Mouse (Mus musculus) olfactory bulb, adult 2 months (tissue): Measurements from ENCODE around the gene Cyb5rl.

Source experiments
- CTCF ChIP-seq: fragments of 200-500 bp; IDR thresholded peaks from 2 replicates; pipeline ENCODE4 v1.5.1; 2012; ENCODE audit warnings: low read depth, mild to moderate bottlenecking, low read length, moderate library complexity; ENCODE audit not compliant: insufficient read depth
- POLR2A ChIP-seq: fragments of 200-500 bp; IDR thresholded peaks from 2 replicates; pipeline ENCODE4 v1.6.1; 2012; ENCODE audit warnings: mild to moderate bottlenecking, low read depth, low read length, moderate library complexity; ENCODE audit not compliant: insufficient read depth

DNA sequence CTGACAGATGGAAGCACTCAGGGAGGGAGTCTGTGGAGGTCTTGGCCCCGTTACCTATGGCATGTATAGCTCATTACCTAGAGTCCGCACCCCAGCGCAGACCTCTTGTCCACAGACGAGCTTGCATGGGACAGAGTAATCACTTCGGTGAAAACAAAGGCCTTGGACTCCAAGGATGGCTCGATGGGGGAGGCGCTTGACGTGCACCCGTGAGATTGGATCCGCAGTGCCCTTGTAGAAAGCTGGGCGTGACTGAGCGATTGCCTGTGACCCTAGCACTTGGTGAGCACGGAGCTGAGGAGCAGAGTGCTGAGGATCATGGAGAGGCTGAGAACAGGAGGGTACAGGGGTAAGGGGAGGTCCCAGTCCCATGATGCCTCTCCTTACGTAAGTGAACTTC is 24.9 kb downstream of the Cyb5rl start:
- no peak for TF ChIP-seq POLR2A
- TF ChIP-seq CTCF = no peak
